Mouse (Mus musculus): ENCODE results near the gene Gm21173.
"Not testable (repeated sequence)": the region's sequence is repeated elsewhere in the genome, so short reads cannot be mapped to it uniquely, and the experiment has no call there.

The Gm21173 gene

DNA sequence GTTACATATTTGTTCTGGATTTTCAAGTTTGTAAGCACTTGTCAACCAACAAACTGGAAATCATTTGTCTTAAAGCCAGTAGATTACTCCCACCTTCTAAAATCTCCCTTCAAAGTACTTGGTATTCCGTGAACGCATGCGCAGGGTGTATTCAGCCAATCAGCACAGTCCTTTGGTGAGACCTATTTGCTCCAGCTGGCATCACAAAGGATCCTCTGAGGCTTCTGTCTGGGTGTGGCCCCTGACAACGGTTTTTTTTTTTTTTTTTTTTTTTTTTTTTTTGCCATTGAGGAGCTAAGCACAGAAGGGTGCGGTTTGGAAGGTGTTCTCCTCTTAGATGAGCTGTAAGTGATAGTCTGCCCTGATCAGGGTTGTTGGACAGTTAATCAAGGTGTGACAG, at the start of gene Gm21173:
Gene Gm21173 (plus strand): TSS at position 301 of the 400 bp plus-strand sequence.
- not testable (repeated sequence) for TF ChIP-seq GATA4 (IDR thresholded peaks at IDR 0.05; ENCODE audit: insufficient replicate concordance, low read length)
